Mouse (Mus musculus) cerebellum, adult 18-20 months (tissue): ENCODE results near the gene Prkcq.
"Not testable (repeated sequence)": the region's sequence is repeated elsewhere in the genome, so short reads cannot be mapped to it uniquely, and the experiment has no call there.

ENCODE experiments used
- DNase-seq, 2 experiments: peaks; one replicate each; pipeline ENCODE4 v3.0.0; 2021

The Prkcq gene

GRCm38 (mm10) chr2:11293144-11293543 is 121.2 kb downstream of the Prkcq start:
- DNase-seq, result no peak

GRCm38 (mm10) chr2:11294643-11295191 is 122.8 kb downstream of the Prkcq start:
- no peak for DNase-seq

GRCm38 (mm10) chr2:11298811-11299210 is 126.9 kb downstream of the Prkcq start:
- no peak for DNase-seq

- no peak for DNase-seq
Observed at GRCm38 (mm10) chr2:11299366-11299765, 127.5 kb downstream of the Prkcq start.

GRCm38 (mm10) chr2:11300362-11300761 is 128.5 kb downstream of the Prkcq start:
- no peak for DNase-seq

GRCm38 (mm10) chr2:11320241-11320640 is 148.3 kb downstream of the Prkcq start:
- peak in 1 of 2 experiments; percentile 9 for DNase-seq

GRCm38 (mm10) chr2:11322396-11322795 is 150.5 kb downstream of the Prkcq start:
- no peak for DNase-seq

GRCm38 (mm10) chr2:11327280-11327679 is 155.4 kb downstream of the Prkcq start:
- DNase-seq, result no peak

GRCm38 (mm10) chr2:11329407-11330224 is 157.7 kb downstream of the Prkcq start:
- no peak for DNase-seq

GRCm38 (mm10) chr2:11331528-11332446 is 159.9 kb downstream of the Prkcq start:
- peak; percentile 55 to 65 for DNase-seq

GRCm38 (mm10) chr2:11332469-11332868 is 160.6 kb downstream of the Prkcq start:
- no peak for DNase-seq

- no peak for DNase-seq
Observed at GRCm38 (mm10) chr2:11333301-11334017, 161.6 kb downstream of the Prkcq start.

GRCm38 (mm10) chr2:11336320-11336719 is 164.4 kb downstream of the Prkcq start:
- DNase-seq, result no peak

GRCm38 (mm10) chr2:11338931-11339839 is 167.3 kb downstream of the Prkcq start:
- peak in 1 of 2 experiments; percentile 14 for DNase-seq

GRCm38 (mm10) chr2:11344691-11345090 is 172.8 kb downstream of the Prkcq start:
- no peak for DNase-seq

- not testable (repeated sequence) for DNase-seq
Observed at GRCm38 (mm10) chr2:11346419-11346818, 174.5 kb downstream of the Prkcq start.

- DNase-seq, result no peak
Observed at GRCm38 (mm10) chr2:11347791-11348190, 175.9 kb downstream of the Prkcq start.
